Mouse (Mus musculus) hindbrain, embryonic 16.5 days (tissue): ENCODE results near the gene Pigb. TPM values are rescaled to one million over a fixed set of nuclear protein-coding genes. Genes with fewer than 3 reads are reported as not detected.

Source experiments
- ATAC-seq: fragments of 200-750 bp; cut with Nextera tagmentation; 2 replicates; pipeline ENCODE4 v1.8.0; 2017; ENCODE audit warnings: moderate TSS enrichment, moderate library complexity
- H3K27ac ChIP-seq: fragments of 300-500 bp; sonication (generic); 2 replicates; pipeline ENCODE4 v1.5.1; 2014; ENCODE audit warnings: low read depth, mild to moderate bottlenecking, control low read depth, low read length, moderate library complexity
- H3K27me3 ChIP-seq: fragments of 300-500 bp; sonication (generic); replicated peaks from 2 replicates; pipeline ENCODE4 v1.6.1; 2014; ENCODE audit warnings: low read length; ENCODE audit not compliant: control insufficient read depth, insufficient read depth
- H3K36me3 ChIP-seq: fragments of 300-500 bp; sonication (generic); 2 replicates; pipeline ENCODE4 v1.6.1; 2014; ENCODE audit warnings: mild to moderate bottlenecking, low read length, moderate library complexity, mixed read lengths; ENCODE audit not compliant: control insufficient read depth, insufficient read depth
- H3K4me1 ChIP-seq: fragments of 300-500 bp; sonication (generic); 2 replicates; pipeline ENCODE4 v1.6.1; 2014; ENCODE audit warnings: low read depth, low read length; ENCODE audit not compliant: control insufficient read depth, insufficient read depth
- H3K4me2 ChIP-seq: fragments of 300-500 bp; sonication (generic); 2 replicates; pipeline ENCODE4 v1.6.1; 2014; ENCODE audit warnings: mild to moderate bottlenecking, low read length, control low read depth, moderate library complexity
- H3K4me3 ChIP-seq: fragments of 300-500 bp; sonication (generic); 2 replicates; pipeline ENCODE4 v1.5.1; 2014; ENCODE audit warnings: mild to moderate bottlenecking, low read length, control low read depth, moderate library complexity
- H3K9ac ChIP-seq: fragments of 300-500 bp; sonication (generic); 2 replicates; pipeline ENCODE4 v1.6.1; 2014; ENCODE audit warnings: low read depth, mild to moderate bottlenecking, control low read depth, low read length, moderate library complexity
- H3K9me3 ChIP-seq: fragments of 300-500 bp; sonication (generic); 2 replicates; pipeline ENCODE4 v1.6.1; 2014; ENCODE audit warnings: mild to moderate bottlenecking, low read length, moderate library complexity; ENCODE audit not compliant: control insufficient read depth
- WGBS: fragments of 180-500 bp; shearing (Covaris S2); extraction: QIAGEN DNeasy Blood & Tissue Kit; methylation state at CpG from one replicate; pipeline ENCODE4 v1.1.7; 2014; 5-methylcytosine and 5-hydroxymethylcytosine counted together
- polyA plus RNA-seq: library from polyadenylated mRNA; unstranded; fragments of >200 nt; fragmentation: Nextera tagmentation; extraction: Ambion mirVana; gene quantifications from 2 replicates; pipeline ENCODE4 v1.2.1, GENCODE M21; 2015

Pigb gene
- polyA plus RNA-seq, 1 experiment from 2014 or later: 14.6 TPM

DNA sequence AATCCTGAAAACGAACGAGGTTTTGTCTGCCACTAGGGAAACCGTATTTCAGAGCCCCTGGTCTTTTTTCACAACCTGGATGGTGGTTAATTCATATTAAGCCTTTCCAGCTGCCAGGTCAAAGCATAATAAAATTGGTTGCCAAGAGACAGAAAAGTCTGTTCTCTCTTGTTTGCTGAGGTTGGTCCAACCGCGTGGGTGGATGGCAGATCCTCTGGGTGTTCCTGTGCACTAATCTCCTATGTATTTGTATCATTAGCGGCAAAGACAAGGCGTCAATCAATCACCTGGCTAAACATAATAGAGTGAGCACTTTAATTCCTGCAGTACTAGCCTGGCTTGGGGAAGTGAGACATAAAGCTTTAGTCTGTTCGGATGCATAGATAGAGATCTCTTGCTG lies 10.4 kb upstream of the Pigb start:
- H3K27ac ChIP-seq: no peak overlapping the region
- no peaks in the 10 kb centered on the region for H3K27me3 ChIP-seq
- no peak overlapping the region for H3K9ac ChIP-seq
- no peaks in the 10 kb centered on the region for H3K36me3 ChIP-seq
- no peaks in the 10 kb centered on the region; the same call in 1 of the 2 replicates for H3K4me1 ChIP-seq
- 64% methylated on average over 8 of the region's 8 CpGs for WGBS
- no peaks in the 10 kb centered on the region for H3K9me3 ChIP-seq
- ATAC-seq: 0 out of 2 replicates have a peak, but pooled peaks have one; percentile 17
- H3K4me2 ChIP-seq: no peak overlapping the region
- H3K4me3 ChIP-seq: no peak overlapping the region

DNA sequence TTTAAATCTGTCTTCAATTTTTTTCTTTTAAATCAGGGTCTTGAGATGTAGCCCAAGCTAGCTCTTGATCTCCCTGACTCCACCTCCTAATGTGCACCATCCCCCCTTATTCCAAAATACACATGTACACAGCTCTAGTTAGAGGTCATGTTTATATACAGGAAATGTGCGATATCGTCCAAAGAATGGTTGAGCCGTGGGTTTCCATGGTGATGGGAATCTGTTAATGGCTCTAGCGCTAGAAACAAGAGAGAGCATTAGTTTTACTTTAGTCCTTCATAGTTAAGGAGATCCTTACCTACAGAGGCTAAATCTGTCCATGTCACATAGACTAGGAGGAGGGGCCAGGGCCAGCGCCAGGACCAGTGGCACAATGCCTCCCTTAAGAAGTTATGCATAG lies 9.7 kb upstream of the Pigb start:
- Histone ChIP-seq H3K4me1 (no peaks in the 10 kb centered on the region; the same call in 1 of the 2 replicates), H3K9me3 (no peaks in the 10 kb centered on the region), H3K36me3 (no peaks in the 10 kb centered on the region), H3K27me3 (no peaks in the 10 kb centered on the region), H3K4me3 (no peak overlapping the region), H3K9ac (no peak overlapping the region), H3K4me2 (no peak overlapping the region), H3K27ac (no peak overlapping the region)
- no peak for ATAC-seq
- 67% methylated on average over 5 of the region's 5 CpGs for WGBS

DNA sequence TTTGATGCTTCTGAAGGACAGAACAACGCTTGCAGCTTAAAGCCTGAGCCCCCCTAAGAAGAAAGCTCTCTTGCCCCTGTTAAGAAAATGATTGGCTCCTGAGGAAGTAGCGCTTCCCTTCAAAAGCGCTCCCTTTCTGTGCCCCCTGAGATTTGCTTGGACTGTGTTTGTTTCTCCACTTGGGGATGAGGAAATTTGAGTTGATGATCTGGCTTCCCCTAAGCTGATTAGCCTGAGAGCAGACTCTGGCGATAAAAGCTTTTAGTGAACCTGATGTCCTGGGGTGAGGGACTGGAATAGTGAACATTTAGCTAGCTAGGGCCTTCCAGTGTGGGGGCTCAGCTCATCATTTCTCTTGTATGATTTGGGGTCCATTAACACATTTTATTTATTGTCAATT lies 8.7 kb upstream of the Pigb start:
- H3K27ac ChIP-seq: no peak overlapping the region

DNA sequence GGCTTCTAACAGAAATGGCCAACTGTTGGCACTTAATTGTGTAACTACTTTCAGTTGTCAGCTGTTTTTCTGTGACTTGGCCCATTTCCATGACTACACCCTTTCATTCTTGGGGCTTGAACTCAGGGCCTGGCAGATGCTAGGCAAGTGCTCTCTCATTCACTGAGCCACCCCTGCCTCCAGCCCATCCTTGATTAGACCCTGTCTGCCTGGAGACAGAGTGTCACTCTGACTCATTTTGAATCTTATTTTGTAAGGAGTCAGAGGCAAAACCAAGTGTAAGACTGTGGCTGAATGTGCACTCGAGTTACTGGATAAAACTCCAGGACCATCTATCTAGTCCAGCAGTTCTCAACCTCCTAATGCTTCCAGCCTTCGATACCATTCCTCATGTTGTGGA lies 7.7 kb upstream of the Pigb start:
- Histone ChIP-seq H3K4me3 (no peak overlapping the region), H3K36me3 (no peaks in the 10 kb centered on the region), H3K9me3 (no peaks in the 10 kb centered on the region), H3K4me2 (no peak overlapping the region), H3K27ac (no peak overlapping the region), H3K27me3 (no peaks in the 10 kb centered on the region), H3K9ac (no peak overlapping the region), H3K4me1 (peaks cover 5% of the 10 kb centered on the region)
- ATAC-seq: no peak
- WGBS: 89% methylated on average over 2 of the region's 2 CpGs

More for the DNA sequence above, 8.7 kb upstream of the Pigb start:
- no peak for ATAC-seq
- Histone ChIP-seq H3K9me3 (no peaks in the 10 kb centered on the region), H3K9ac (no peak overlapping the region), H3K4me2 (no peak overlapping the region), H3K36me3 (no peaks in the 10 kb centered on the region), H3K4me3 (no peak overlapping the region), H3K4me1 (peaks cover 5% of the 10 kb centered on the region), H3K27me3 (no peaks in the 10 kb centered on the region)
- WGBS: 26% methylated on average over 4 of the region's 4 CpGs

DNA sequence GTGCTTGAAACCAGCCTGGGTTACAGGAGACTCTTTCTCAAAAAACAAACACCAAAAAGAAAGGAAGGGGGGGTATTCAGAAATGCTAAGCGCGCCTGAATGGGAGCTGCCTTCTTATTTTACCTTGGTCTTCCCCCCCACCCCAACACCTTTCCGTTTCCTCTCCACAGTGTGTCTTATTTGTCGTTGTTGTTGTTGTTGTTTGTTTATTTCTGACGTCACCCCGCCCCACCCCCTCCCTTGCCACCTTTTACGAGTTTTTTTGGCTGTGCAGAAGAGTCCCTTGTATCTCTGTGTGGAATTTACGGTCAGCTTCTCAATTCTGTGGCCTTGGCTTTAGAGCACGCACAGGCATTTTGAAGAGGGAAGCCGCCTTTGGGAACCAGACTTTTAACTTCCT lies 5.5 kb upstream of the Pigb start:
- Histone ChIP-seq H3K27me3 (no peaks in the 10 kb centered on the region), H3K9ac (no peak overlapping the region), H3K36me3 (no peaks in the 10 kb centered on the region), H3K4me3 (peak overlapping the region; percentile 55), H3K4me1 (peaks cover 5% of the 10 kb centered on the region), H3K27ac (no peak overlapping the region), H3K4me2 (peak overlapping the region; percentile 97), H3K9me3 (no peaks in the 10 kb centered on the region)
- 81% methylated on average over 10 of the region's 10 CpGs for WGBS
- ATAC-seq: no peak

DNA sequence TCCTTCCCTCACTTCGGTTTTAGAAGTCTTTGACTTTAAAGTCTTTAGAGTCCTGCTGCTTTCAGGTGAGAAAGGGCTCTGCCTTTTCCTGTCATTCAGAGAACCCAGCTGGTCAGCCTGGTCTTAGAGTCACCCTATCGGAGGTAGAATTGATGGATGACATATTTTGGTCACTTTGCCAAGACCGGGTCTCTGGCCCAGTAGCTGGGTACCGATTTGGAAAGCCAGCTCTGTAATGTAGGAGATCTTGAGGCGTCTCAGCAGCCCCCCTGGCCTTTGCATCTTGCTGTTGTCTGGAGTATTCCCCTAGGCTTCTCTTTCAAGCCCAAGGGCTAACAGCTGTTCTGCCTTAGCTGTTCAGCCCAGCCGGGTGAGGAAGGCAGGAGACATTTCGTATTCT lies 5.0 kb upstream of the Pigb start:
- Histone ChIP-seq H3K4me1 (peaks cover 8% of the 10 kb centered on the region), H3K9me3 (no peaks in the 10 kb centered on the region), H3K27ac (no peak overlapping the region), H3K4me2 (peak overlapping the region; percentile 97), H3K36me3 (no peaks in the 10 kb centered on the region), H3K4me3 (peak overlapping the region; percentile 55), H3K9ac (peak overlapping the region; percentile 75), H3K27me3 (no peaks in the 10 kb centered on the region)
- 13% methylated on average over 7 of the region's 7 CpGs for WGBS
- no peak for ATAC-seq

DNA sequence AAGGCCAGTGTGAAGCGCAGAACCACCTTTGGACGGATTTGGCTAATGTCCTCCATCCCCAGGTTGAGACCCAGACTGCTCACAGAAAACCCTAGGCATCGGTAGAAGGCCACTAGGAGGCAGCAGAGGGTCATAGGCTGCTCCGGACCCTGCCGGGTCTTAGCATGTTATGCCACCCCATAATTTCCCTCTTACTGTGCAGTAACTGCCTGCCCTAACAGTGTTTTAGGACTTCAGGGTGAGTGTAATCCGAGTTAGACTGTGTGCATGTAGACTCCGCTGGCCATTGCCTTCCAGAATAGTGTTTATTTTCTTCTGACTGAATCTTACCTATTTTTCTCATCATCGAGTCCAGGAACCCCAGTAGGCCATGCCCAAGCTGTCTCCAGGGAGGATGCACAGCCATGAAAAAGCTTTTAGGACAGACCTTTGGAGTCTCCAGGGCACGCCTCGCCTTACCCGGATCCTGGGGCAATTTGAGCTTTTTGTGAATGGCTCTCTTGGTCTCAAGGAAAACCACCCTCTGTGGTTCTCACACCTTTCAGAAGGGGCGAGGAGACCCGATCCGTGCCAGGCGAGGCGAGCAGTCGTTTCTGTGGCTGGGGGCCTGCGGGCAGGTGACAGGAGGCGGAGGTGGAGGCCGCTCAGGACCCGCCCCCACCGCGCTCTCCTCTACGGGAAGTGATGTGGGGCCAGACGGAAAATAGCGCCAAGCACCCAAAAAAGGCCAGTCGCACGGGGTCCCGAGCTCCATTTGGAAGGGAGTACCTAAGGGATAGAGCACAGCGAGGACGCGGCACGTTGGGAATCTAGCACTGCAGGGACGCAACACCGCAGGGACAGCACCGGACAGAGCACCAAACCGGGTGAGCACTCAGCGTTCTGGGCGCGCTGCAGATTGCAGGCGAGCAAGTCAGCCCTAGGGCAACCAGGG lies 4.2 kb upstream of the Pigb start, which contains the start of gene Rab27a:
Gene Rab27a, plus strand, starts transcription at position 709 of the 934 bp plus-strand sequence.
- Histone ChIP-seq H3K9me3 (no peaks in the 10 kb centered on the region), H3K4me3 (peak within 1 kb of the TSS; percentile 55), H3K9ac (peak within 1 kb of the TSS; percentile 75), H3K27me3 (no peaks in the 10 kb centered on the region), H3K4me2 (peak within 1 kb of the TSS; percentile 97), H3K36me3 (no peaks in the 10 kb centered on the region), H3K4me1 (peaks cover 11% of the 10 kb centered on the region), H3K27ac (peak within 1 kb of the TSS; percentile 36; the same call in 1 of the 2 replicates)
- ATAC-seq: peak; percentile 66
- WGBS: 1% methylated on average over 41 of the region's 41 CpGs

DNA sequence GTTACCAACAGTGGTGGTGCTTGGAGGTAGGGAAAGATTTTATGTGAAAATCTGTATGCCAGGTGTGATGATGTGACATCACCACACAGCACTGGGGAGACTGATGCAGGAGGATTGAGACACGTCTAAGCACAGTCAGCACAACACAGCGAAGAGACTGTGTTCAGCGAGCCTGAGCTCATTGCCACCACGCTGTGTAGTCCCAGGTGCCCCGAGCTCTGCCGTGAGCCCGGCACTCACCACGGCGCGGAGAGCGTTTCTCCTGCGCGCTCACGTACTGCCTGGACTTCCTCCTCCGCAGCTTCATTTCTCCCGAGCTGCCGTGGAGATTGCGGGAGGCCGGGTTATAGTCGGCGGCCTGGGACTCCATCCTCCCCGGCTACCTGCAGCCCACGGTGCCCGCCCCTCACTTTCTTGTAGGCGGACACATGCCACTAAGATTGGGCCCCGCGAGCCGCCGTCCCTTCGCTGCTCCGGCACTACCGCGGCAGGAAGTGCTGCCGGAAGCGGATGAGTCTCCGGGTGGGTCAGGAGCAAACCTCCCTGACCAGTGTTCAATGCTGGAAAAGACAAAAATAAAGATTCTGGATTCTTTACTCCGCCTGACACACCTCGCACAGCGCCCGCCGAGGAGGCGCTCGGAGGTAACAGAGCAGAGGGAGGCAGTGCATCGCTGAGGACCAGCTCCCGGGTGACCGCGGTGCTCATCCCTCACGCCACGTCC lies 794 bp downstream of the Pigb start:
- peak; percentile 91 for ATAC-seq
- peak overlapping the region; percentile 87 for H3K27ac ChIP-seq
- H3K4me1 ChIP-seq: peaks cover 15% of the 10 kb centered on the region
- peak overlapping the region; percentile 91 for H3K4me2 ChIP-seq
- no peaks in the 10 kb centered on the region for H3K27me3 ChIP-seq
- peak overlapping the region; percentile 82 for H3K9ac ChIP-seq
- WGBS: under 1% methylated on average over 49 of the region's 49 CpGs
- H3K36me3 ChIP-seq: no peaks in the 10 kb centered on the region
- H3K9me3 ChIP-seq: no peaks in the 10 kb centered on the region
- H3K4me3 ChIP-seq: peak overlapping the region; percentile 73

DNA sequence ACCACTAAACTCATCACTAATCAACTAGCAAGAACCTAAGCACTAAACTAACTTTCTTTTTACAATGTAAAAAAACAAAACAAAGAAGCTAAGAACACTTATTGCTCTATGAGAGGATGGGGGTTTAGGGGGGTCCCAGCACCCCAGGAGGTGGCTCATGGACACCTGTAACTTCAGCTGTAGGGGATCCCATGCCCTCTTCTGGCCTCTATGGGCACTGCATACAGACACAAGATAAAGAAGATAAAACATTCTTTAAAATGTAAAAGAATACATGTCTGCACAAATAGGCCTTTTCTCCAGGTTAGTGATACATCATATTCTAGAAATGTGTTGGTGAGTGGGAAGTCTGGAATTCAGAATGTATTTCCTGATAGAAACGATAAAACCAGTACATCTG lies 6.8 kb downstream of the Pigb start:
- no peak for ATAC-seq
- Histone ChIP-seq H3K36me3 (peaks cover 6% of the 10 kb centered on the region; the same call in 1 of the 2 replicates), H3K9ac (no peak overlapping the region), H3K27me3 (no peaks in the 10 kb centered on the region), H3K27ac (no peak overlapping the region), H3K9me3 (no peaks in the 10 kb centered on the region), H3K4me1 (no peaks in the 10 kb centered on the region; the same call in 1 of the 2 replicates), H3K4me2 (no peak overlapping the region), H3K4me3 (no peak overlapping the region)
- 86% methylated on average over 1 of the region's 1 CpGs for WGBS
